Mouse (Mus musculus) lung, adult 2 months (tissue): ENCODE measurements around the gene Crtac1. TPM values are rescaled to one million over a fixed set of nuclear protein-coding genes. Genes with fewer than 3 reads are reported as not detected.

Experiments used
- DNase-seq: peaks from one replicate; pipeline ENCODE4 v3.0.0; 2022
- H3K4me1 ChIP-seq: fragments of 200-500 bp; 2 replicates; pipeline ENCODE4 v1.6.1; 2011; ENCODE audit warnings: low read length; ENCODE audit not compliant: control insufficient read depth, insufficient read depth
- H3K4me3 ChIP-seq: fragments of 200-500 bp; replicated peaks from 2 replicates; pipeline ENCODE3; 2011; ENCODE audit warnings: low read depth, mild to moderate bottlenecking, control low read depth, low read length; ENCODE audit errors: extremely low read depth
- CTCF ChIP-seq: fragments of 200-500 bp; IDR thresholded peaks from 2 replicates; pipeline ENCODE4 v1.5.1; 2011; ENCODE audit warnings: mild to moderate bottlenecking, low read length, control low read depth; ENCODE audit not compliant: insufficient read depth
- POLR2A ChIP-seq: fragments of 200-500 bp; IDR thresholded peaks from 2 replicates; pipeline ENCODE4 v1.6.1; 2011; ENCODE audit warnings: low read depth, mild to moderate bottlenecking, control low read depth, low read length, borderline replicate concordance; ENCODE audit errors: extremely low read depth
- whole genome bisulfite sequencing: fragments of 180-500 bp; shearing (Covaris S2); methylation state at CpG from one replicate; pipeline ENCODE4 v1.1.7; 2018; 5-methylcytosine and 5-hydroxymethylcytosine counted together
- polyA plus RNA-seq: library from polyadenylated mRNA; depleted of rRNA; stranded (reverse); fragments of >200 nt; gene quantifications from 2 replicates; pipeline ENCODE4 v1.2.3, GENCODE M21; 2012; rRNA removed

Crtac1 gene
- polyA plus RNA-seq, 1 experiment = 0.06 TPM

- 20% methylated on average over 4 of the region's 4 CpGs for WGBS
- Histone ChIP-seq H3K4me1 (no peaks in the 10 kb centered on the region), H3K4me3 (no peak overlapping the region)
- no peak for DNase-seq
- TF ChIP-seq CTCF = no peak
- TF ChIP-seq POLR2A = no peak
Observed at GRCm38 (mm10) chr19:42237602-42238340, 193.8 kb downstream of the Crtac1 start.

Other genes starting within 250 kb of the Crtac1 start
- gene Sfrp5, start 229.5 kb downstream of the Crtac1 start, polyA plus RNA-seq = 4.9 and 9.4 TPM in 2 replicates
- gene Golga7b, start 184.2 kb downstream of the Crtac1 start, polyA plus RNA-seq = 0.08 and 0.30 TPM in 2 replicates
- 3.8 and 4.8 TPM in 2 replicates for gene R3hcc1l, start 87.0 kb upstream of the Crtac1 start, polyA plus RNA-seq
- 1.8 and 2.5 TPM in 2 replicates for gene Loxl4, start 181.0 kb upstream of the Crtac1 start, polyA plus RNA-seq